Mouse (Mus musculus): ENCODE data around the gene H2-DMa.
A peak's percentile ranks its signal among the peaks of the same experiment; 100 is the strongest.
"Not testable (repeated sequence)": the region's sequence is repeated elsewhere in the genome, so short reads cannot be mapped to it uniquely, and the experiment has no call there.

Gene H2-DMa

DNA sequence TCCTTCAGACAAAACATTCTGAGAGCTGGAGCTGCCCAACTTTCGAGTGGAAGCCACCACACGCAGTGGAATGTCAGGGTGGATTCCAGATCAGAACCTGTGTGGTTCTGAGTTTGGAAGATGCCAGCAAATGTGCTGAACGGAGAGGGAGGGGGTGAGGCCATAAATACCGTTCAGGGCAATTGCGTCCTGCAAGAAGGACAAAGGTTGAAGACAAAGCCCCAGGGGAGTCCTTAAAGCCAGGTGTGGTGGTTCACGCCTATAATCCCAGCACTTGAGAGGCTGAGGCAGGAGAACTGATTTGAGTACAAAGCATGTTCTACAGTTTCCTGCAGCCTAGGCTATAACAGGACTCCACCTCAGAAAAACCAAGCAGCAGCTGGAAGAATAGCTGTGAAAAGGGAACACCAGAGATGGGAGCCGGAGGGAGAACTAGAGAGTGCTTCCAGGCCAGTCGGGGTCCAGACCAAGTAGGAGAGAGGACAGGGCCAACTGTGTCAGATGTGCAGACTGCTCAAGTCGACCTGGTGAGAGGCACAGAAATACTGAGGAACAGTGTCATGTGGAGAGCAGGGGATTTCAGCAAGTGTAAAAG, 7.6 kb downstream of the H2-DMa start:
- no peak for ATAC-seq (ENCODE audit: low TSS enrichment)

GRCm38 (mm10) chr17:34127475-34127874, 8.1 kb downstream of the H2-DMa start:
- ATAC-seq (ENCODE audit: low TSS enrichment) = peak; percentile 17; the same call in 1 of the 2 replicates

DNA sequence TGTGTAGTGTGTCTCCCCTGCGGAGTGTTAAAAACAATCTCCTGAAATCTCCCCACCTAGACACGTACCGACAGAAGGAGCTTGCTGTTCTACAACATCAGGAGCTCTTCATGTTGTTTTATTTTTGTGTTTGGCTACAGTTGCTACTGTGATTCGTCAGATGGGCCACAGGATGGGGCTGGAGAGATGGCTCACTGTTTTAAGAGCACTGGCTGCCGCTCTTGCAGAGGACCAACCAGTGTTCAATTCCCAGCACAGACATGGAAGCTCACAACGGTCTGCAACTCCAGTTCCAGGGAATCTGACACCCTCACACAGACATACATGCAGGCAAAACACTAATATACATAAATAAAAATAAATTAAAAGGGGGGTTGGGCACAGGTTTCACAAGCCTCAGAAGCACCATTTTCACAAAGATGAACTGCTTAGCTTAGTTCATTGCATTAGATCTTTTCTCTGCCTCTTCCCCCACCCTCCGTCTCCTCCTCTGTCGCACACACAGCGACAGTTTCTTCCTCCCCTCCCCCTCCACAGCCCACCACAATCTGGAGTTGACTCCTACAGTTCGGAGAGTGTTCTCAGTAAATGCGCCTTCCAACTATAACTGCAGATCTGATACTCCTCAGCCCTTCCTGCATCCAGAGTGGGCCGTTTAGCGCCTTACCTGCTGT, 9.1 kb downstream of the H2-DMa start:
- ATAC-seq (ENCODE audit: low TSS enrichment) = peak; percentile 46; the same call in 1 of the 2 replicates

DNA sequence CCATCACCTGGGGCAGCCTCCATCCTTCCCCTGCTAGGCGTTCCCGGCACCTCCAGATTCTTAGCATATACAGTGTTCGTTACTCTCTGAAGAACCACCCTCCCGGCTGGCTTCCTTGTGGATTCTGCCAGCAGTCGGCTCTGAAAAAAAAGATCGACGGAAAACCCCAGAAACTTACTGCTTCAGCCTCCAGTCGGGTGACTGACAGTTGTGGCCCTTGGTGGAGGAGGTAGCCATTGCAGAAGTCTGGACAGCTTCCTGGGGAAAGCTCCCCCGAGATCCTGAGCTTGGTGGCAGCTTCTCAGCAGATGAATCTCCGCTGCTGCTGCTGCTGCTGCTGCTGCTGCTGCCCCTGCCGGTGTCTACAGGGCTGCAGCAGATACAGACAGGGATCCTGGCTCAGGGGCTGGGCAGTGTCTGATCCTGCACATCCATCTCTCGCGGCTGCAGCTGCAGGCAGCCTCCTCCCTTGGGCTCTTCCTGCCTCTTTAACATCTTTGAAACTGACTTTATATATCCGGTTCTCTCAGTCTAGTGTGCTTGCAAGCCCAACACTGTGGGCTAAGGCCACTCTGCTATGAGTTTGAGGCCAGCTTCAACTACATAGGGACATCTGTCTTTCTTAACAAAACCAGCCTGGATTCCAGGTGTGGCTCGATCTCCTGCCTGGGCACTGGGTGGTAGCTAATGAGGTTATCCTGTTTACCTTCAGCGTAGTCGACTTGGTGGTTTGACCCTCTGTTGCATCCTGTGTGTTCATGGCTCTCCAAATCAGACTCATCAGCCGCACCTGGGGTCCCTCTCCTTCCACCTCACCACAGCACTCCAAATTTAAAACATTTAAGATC, 9.8 kb downstream of the H2-DMa start:
- peak; percentile 51 for ATAC-seq (ENCODE audit: low TSS enrichment)

GRCm38 (mm10) chr17:34130073-34130947, 11.0 kb downstream of the H2-DMa start:
- ATAC-seq (ENCODE audit: low TSS enrichment) = no peak

- ATAC-seq (ENCODE audit: low TSS enrichment) = no peak
These were observed 12.6 kb downstream of the H2-DMa start for GRCm38 (mm10) chr17:34131911-34132310.

DNA sequence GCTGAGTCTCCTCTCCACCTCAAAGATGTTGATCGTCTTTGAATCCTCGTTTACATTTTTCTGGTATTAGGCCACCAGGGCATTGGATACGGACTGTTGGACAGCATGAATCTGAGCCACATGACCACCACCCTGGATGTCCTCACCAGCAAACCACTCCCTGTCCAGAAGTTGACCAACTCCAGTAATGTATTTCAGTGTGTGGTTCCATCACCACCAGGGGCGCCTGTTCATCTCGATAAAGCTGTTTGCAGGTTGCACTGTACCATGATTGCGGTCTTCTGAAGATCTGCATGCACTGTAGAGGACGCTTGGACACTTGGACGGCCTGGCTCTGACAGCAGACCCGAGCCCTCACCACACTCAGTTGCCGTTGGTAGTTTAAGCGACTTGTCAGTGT, 13.9 kb downstream of the H2-DMa start:
- ATAC-seq (ENCODE audit: low TSS enrichment) = no peak

- no peak for ATAC-seq (ENCODE audit: low TSS enrichment)
These were observed 15.1 kb downstream of the H2-DMa start for GRCm38 (mm10) chr17:34134451-34134850.

DNA sequence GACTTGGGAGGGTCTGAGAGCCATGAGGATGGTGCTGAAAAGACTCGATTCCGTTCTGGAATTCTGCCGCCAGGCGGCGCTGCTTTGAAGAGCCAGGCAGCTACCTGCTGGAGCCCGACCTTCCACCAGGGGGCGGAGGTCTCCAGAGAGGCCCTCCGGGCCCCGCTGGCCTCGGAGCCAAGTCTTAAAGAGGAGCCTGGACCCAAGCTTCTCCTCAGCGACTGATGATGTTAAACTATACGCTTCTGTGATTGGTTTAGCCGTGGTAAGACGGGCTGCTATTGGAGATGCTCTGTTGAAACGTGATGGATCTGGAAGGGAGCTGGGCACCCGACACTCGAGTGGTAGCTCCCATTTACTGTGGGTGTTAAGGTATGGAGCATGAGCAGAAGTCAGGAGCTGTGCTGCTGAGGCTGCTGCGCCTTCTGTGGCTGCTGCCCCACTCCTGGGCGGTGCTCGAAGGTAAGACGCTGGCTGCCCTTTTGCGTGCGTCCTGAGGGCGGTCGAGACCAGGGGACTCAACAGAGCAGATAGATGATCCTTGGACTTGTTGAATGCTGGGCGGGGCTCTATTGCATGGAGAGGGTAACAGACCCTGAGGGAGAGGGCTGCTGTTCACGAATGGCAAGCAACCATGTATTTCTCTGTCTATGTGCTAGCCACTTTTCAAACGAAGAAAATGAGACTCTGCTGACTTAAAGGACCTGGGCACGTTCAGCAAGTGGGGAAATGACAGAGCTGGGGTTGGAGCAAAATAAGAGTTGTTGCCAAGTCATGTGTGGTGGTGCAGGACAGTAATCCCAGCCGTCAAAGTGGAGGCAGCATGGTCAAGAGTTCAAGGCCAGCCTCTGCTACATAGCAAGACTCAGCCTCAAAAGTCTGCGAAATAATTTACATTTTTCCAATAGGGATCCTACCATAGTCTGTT, 16.2 kb downstream of the H2-DMa start:
- ATAC-seq (ENCODE audit: low TSS enrichment) = peak; percentile 97

DNA sequence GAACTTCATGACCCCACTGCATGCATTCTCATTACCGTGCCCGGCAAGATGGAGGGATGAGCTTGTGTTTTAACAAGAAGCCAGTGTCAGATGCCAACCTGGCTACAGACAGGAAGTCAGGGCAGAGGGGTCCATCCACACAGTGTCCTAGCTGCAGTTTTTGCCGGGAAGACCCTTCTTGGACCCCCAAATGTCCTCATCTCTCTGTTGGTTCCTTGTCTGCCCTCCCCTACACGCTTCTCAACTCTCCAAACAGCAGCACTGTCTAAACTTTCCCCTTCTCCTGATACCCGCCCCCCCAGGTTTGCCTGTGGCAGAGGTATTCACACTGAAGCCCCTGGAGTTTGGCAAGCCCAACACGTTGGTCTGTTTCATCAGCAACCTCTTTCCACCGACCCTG, 18.3 kb downstream of the H2-DMa start:
- ATAC-seq (ENCODE audit: low TSS enrichment) = no peak

DNA sequence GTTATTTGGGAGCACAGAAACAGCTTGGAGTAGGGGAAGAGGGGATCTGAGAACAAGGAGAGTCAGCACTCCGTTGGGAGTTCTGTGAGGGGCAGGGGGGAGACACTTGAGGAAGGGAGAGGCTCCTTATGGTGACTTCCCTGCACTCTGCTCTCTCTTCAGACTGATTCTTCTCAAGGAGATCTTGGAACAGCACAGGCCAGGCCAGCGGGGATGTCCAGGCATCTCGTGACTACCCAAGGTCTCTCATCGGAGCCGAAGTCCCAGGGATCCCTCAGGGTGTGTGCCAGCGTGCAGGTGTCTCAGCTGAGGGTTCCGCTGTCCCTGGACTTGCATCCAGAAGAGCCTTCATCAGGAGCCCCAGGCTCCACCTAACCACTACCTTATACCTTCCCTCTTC, 19.3 kb downstream of the H2-DMa start:
- no peak for ATAC-seq (ENCODE audit: low TSS enrichment)

- peak; percentile 10; the same call in 1 of the 2 replicates for ATAC-seq (ENCODE audit: low TSS enrichment)
These were observed 20.1 kb downstream of the H2-DMa start for GRCm38 (mm10) chr17:34139416-34139815.

GRCm38 (mm10) chr17:34140240-34140639, 20.9 kb downstream of the H2-DMa start:
- no peak for ATAC-seq (ENCODE audit: low TSS enrichment)

GRCm38 (mm10) chr17:34141448-34141847, 22.1 kb downstream of the H2-DMa start:
- peak; percentile 53; the same call in 1 of the 2 replicates for ATAC-seq (ENCODE audit: low TSS enrichment)

- no peak for ATAC-seq (ENCODE audit: low TSS enrichment)
These were observed 23.2 kb downstream of the H2-DMa start for GRCm38 (mm10) chr17:34142456-34143010.

- ATAC-seq (ENCODE audit: low TSS enrichment) = no peak
These were observed 23.7 kb downstream of the H2-DMa start, which contains the start of gene H2-DMb2 for GRCm38 (mm10) chr17:34143033-34143432. Gene H2-DMb2 (plus strand): TSS chr17:34143307.

- no peak for ATAC-seq (ENCODE audit: low TSS enrichment)
These were observed 24.1 kb downstream of the H2-DMa start for GRCm38 (mm10) chr17:34143461-34143860.

- not testable (repeated sequence) for ATAC-seq (ENCODE audit: low TSS enrichment)
These were observed 24.9 kb downstream of the H2-DMa start for GRCm38 (mm10) chr17:34144221-34144620.

GRCm38 (mm10) chr17:34144960-34145371, 25.6 kb downstream of the H2-DMa start:
- no peak for ATAC-seq (ENCODE audit: low TSS enrichment)

DNA sequence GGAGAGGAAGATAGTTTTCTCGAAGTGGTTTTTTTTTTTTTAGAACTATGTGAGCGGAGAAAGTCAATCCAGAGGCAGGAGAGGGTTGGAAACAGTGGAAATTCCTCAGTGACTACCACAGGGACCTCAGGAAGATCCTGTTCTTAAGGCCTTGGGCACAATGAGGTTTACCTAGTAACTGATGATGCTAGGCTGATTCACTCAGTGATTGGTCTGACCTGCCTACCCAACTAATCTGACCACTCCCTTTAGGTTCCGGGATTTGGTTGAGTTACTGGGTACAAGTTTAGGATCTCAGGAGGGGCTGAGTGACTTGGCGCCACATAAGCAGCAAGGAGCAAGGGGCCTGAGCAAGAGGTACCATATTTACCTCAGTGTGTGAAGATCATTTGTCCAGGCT, 33.6 kb downstream of the H2-DMa start, which contains the start of gene H2-DMb1:
Gene H2-DMb1, plus strand, starts transcription at position 150 of the 400 bp plus-strand sequence.
- ATAC-seq (ENCODE audit: low TSS enrichment) = peak; percentile 97
